Mouse (Mus musculus): ENCODE results near the gene Pdcd7. TPM values are rescaled to one million over a fixed set of nuclear protein-coding genes. Genes with fewer than 3 reads are reported as not detected.

Pdcd7 gene
- polyA plus RNA-seq, 1 experiment, result 1.1 TPM

- Histone ChIP-seq H3K27me3 (ENCODE audit: control insufficient read depth) (no peaks in the 10 kb centered on the region), H3K36me3 (ENCODE audit: control insufficient read depth) (no peaks in the 10 kb centered on the region), H3K9me3 (ENCODE audit: control insufficient read depth, low read length) (no peaks in the 10 kb centered on the region), H3K4me3 (replicated peaks) (no peak overlapping the region), H3K4me1 (ENCODE audit: control insufficient read depth) (no peaks in the 10 kb centered on the region)
- TF ChIP-seq GATA1 (IDR thresholded peaks at IDR 0.05; ENCODE audit: low read length), result no peak
- TF ChIP-seq TAL1 (IDR thresholded peaks at IDR 0.05; ENCODE audit: low read length), result no peak
These were observed 58.7 kb downstream of the Pdcd7 start for GRCm38 (mm10) chr9:65404331-65405183.

GRCm38 (mm10) chr9:65405184-65405449 lies 59.2 kb downstream of the Pdcd7 start:
- H3K4me3 ChIP-seq (replicated peaks), result no peak overlapping the region
- no peak for TF ChIP-seq GATA1 (IDR thresholded peaks at IDR 0.05; ENCODE audit: low read length)
- TF ChIP-seq TAL1 (IDR thresholded peaks at IDR 0.05; ENCODE audit: low read length), result no peak
- no peaks in the 10 kb centered on the region for H3K36me3 ChIP-seq (ENCODE audit: control insufficient read depth)
- no peaks in the 10 kb centered on the region for H3K4me1 ChIP-seq (ENCODE audit: control insufficient read depth)
- H3K9me3 ChIP-seq (ENCODE audit: control insufficient read depth, low read length), result no peaks in the 10 kb centered on the region
- no peaks in the 10 kb centered on the region for H3K27me3 ChIP-seq (ENCODE audit: control insufficient read depth)

GRCm38 (mm10) chr9:65407327-65407726 lies 61.4 kb downstream of the Pdcd7 start:
- H3K9me3 ChIP-seq (ENCODE audit: control insufficient read depth, low read length), result no peaks in the 10 kb centered on the region
- no peaks in the 10 kb centered on the region for H3K4me1 ChIP-seq (ENCODE audit: control insufficient read depth)
- TF ChIP-seq GATA1 (IDR thresholded peaks at IDR 0.05; ENCODE audit: low read length), result no peak
- TF ChIP-seq TAL1 (IDR thresholded peaks at IDR 0.05; ENCODE audit: low read length), result no peak
- H3K4me3 ChIP-seq (replicated peaks), result no peak overlapping the region
- no peaks in the 10 kb centered on the region for H3K36me3 ChIP-seq (ENCODE audit: control insufficient read depth)
- H3K27me3 ChIP-seq (ENCODE audit: control insufficient read depth), result no peaks in the 10 kb centered on the region

DNA sequence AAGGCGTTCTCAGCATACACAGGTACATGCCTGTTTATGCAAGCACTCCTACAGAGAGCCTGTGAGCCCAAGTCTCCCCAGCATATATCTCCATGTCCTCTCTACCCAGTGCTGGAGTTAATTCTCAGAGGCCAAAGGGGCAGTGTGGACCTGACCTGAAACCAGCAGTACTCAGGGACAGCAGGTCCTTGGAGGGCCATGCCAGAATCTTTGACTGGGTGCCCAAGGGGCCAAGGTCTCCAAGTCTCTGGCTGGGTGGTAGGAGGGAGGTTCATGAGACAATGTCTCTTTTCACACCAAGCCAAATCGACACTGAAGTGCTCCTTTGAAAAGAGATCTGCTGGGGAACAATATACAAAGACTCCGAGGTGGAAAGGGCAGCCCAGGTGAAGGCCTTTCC lies 62.0 kb downstream of the Pdcd7 start:
- H3K27me3 ChIP-seq (ENCODE audit: control insufficient read depth), result no peaks in the 10 kb centered on the region
- H3K9me3 ChIP-seq (ENCODE audit: control insufficient read depth, low read length), result no peaks in the 10 kb centered on the region
- H3K4me3 ChIP-seq (replicated peaks), result no peak overlapping the region
- no peaks in the 10 kb centered on the region for H3K36me3 ChIP-seq (ENCODE audit: control insufficient read depth)
- no peaks in the 10 kb centered on the region for H3K4me1 ChIP-seq (ENCODE audit: control insufficient read depth)
- no peak for TF ChIP-seq TAL1 (IDR thresholded peaks at IDR 0.05; ENCODE audit: low read length)
- TF ChIP-seq GATA1 (IDR thresholded peaks at IDR 0.05; ENCODE audit: low read length), result no peak

DNA sequence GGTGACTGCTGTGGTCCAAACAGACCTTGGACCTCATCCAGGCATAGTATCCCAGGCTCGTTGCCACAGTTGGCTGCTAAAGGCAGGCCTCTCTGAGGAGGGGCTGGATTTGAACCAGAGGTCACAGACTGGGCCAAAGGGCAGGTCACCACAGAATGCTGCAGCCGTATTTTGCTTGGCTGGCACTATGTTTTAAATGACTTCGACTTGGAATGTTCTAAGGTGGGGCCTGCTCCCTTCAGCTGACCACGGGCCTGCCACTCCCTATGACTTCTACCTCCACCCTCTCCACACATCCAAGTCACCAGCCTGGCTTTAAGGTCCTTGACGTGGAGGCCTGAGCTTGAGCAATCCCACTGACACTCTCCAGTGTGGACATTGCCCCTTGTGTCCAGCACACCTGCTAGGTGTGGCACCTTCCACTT lies 63.0 kb downstream of the Pdcd7 start:
- Histone ChIP-seq H3K27me3 (ENCODE audit: control insufficient read depth) (no peaks in the 10 kb centered on the region), H3K9me3 (ENCODE audit: control insufficient read depth, low read length) (no peaks in the 10 kb centered on the region), H3K36me3 (ENCODE audit: control insufficient read depth) (no peaks in the 10 kb centered on the region), H3K4me3 (replicated peaks) (no peak overlapping the region), H3K4me1 (ENCODE audit: control insufficient read depth) (no peaks in the 10 kb centered on the region)
- no peak for TF ChIP-seq GATA1 (IDR thresholded peaks at IDR 0.05; ENCODE audit: low read length)
- no peak for TF ChIP-seq TAL1 (IDR thresholded peaks at IDR 0.05; ENCODE audit: low read length)

Other genes starting within 250 kb of the Pdcd7 start
- not detected in 2 replicates for gene Igdcc4, start 244.6 kb upstream of the Pdcd7 start, polyA plus RNA-seq (2012)
- not detected in 2 replicates for gene Igdcc3, start 204.9 kb upstream of the Pdcd7 start, polyA plus RNA-seq (2012)
- 3.0 and 3.3 TPM in 2 replicates for gene Parp16, start 150.8 kb upstream of the Pdcd7 start, polyA plus RNA-seq (2012)
- not detected in 2 replicates for gene Cilp, start 80.9 kb upstream of the Pdcd7 start, polyA plus RNA-seq (2012)
- 0.86 and 1.1 TPM in 2 replicates for gene Clpx, start 51.8 kb upstream of the Pdcd7 start, polyA plus RNA-seq (2012)
- gene Ubap1l, start 14.9 kb downstream of the Pdcd7 start, polyA plus RNA-seq (2012), result 0.05 and 0.06 TPM in 2 replicates
- not detected in 2 replicates for gene Kbtbd13, start 45.5 kb downstream of the Pdcd7 start, polyA plus RNA-seq (2012)
- 0.03 TPM in 1 of 2 replicates, not detected in the other for gene Rasl12, start 52.4 kb downstream of the Pdcd7 start, polyA plus RNA-seq (2012)
- gene Slc51b, start 76.9 kb downstream of the Pdcd7 start, polyA plus RNA-seq (2012), result not detected in 2 replicates
- gene Mtfmt, start 89.7 kb downstream of the Pdcd7 start, polyA plus RNA-seq (2012), result 0.14 and 0.22 TPM in 2 replicates
- gene Spg21, start 114.8 kb downstream of the Pdcd7 start, polyA plus RNA-seq (2012), result 0.25 and 0.51 TPM in 2 replicates
- gene Ankdd1a, start 174.1 kb downstream of the Pdcd7 start, polyA plus RNA-seq (2012), result not detected in 2 replicates
- 11.7 and 13.8 TPM in 2 replicates for gene Plekho2, start 233.9 kb downstream of the Pdcd7 start, polyA plus RNA-seq (2012)
- 4.9 and 5.2 TPM in 2 replicates for gene Pif1, start 241.1 kb downstream of the Pdcd7 start, polyA plus RNA-seq (2012)

Measured in erythroblast, embryonic 14.5 days (primary cell).